Mouse (Mus musculus) erythroid progenitor cell, adult 5-6 weeks (primary cell): ENCODE measurements around the gene Lsamp. TPM values are rescaled to one million over a fixed set of nuclear protein-coding genes. Genes with fewer than 3 reads are reported as not detected.

ENCODE experiments used
- ATAC-seq: replicated peaks from 2 replicates; pipeline ENCODE4 v1.8.0; 2016; ENCODE audit warnings: moderate number of reproducible peaks, mild to moderate bottlenecking, moderate TSS enrichment, inconsistent platforms; ENCODE audit not compliant: poor library complexity, low FRiP score, severe bottlenecking
- total RNA-seq, 2 experiments: library from RNA; stranded (forward) in 1 of 2; stranded (reverse) in 1 of 2; fragments of 150-400 nt in 1 of 2; fragments of 186-747, 209-891 nt in 1 of 2; gene quantifications; 2 replicates each; pipeline versions ENCODE4 v1.2.3 to v1.2.4; 2015 to 2017; ENCODE audit warnings: low replicate concordance in 2 of 2

Gene Lsamp
- total RNA-seq, 2 experiments from 2014 or later = not detected

- ATAC-seq = no peak
Measured at GRCm38 (mm10) chr16:40233066-40233465, 248.9 kb downstream of the Lsamp start.

- ATAC-seq = no peak
Measured at GRCm38 (mm10) chr16:40234151-40234895, 250.2 kb downstream of the Lsamp start.

- no peak for ATAC-seq
Measured at GRCm38 (mm10) chr16:40271859-40272258, 287.7 kb downstream of the Lsamp start.

- no peak for ATAC-seq
Measured at GRCm38 (mm10) chr16:40290132-40290531, 306.0 kb downstream of the Lsamp start.

GRCm38 (mm10) chr16:40294296-40294882 lies 310.2 kb downstream of the Lsamp start:
- no peak for ATAC-seq

GRCm38 (mm10) chr16:40295240-40295639 lies 311.1 kb downstream of the Lsamp start:
- ATAC-seq = no peak

- ATAC-seq = no peak
Measured at GRCm38 (mm10) chr16:40307666-40308065, 323.5 kb downstream of the Lsamp start.

- ATAC-seq = no peak
Measured at GRCm38 (mm10) chr16:40316199-40316598, 332.0 kb downstream of the Lsamp start.

- ATAC-seq = no peak
Measured at GRCm38 (mm10) chr16:40324811-40325210, 340.6 kb downstream of the Lsamp start.

GRCm38 (mm10) chr16:40328249-40328820 lies 344.2 kb downstream of the Lsamp start:
- no peak for ATAC-seq

- no peak for ATAC-seq
Measured at GRCm38 (mm10) chr16:40369677-40370076, 385.5 kb downstream of the Lsamp start.

- no peak for ATAC-seq
Measured at GRCm38 (mm10) chr16:40371291-40371690, 387.1 kb downstream of the Lsamp start.

GRCm38 (mm10) chr16:40375314-40375713 lies 391.2 kb downstream of the Lsamp start:
- ATAC-seq = no peak

GRCm38 (mm10) chr16:40377129-40377799 lies 393.1 kb downstream of the Lsamp start:
- no peak for ATAC-seq

GRCm38 (mm10) chr16:40392106-40392505 lies 407.9 kb downstream of the Lsamp start:
- ATAC-seq = no peak

- ATAC-seq = no peak
Measured at GRCm38 (mm10) chr16:40399531-40399930, 415.4 kb downstream of the Lsamp start.

- no peak for ATAC-seq
Measured at GRCm38 (mm10) chr16:40434280-40434679, 450.1 kb downstream of the Lsamp start.

GRCm38 (mm10) chr16:40436415-40436814 lies 452.3 kb downstream of the Lsamp start:
- no peak for ATAC-seq

- no peak for ATAC-seq
Measured at GRCm38 (mm10) chr16:40437879-40438278, 453.7 kb downstream of the Lsamp start.

GRCm38 (mm10) chr16:40438876-40439275 lies 454.7 kb downstream of the Lsamp start:
- ATAC-seq = no peak

- ATAC-seq = no peak
Measured at GRCm38 (mm10) chr16:40446587-40446986, 462.4 kb downstream of the Lsamp start.
